Mouse (Mus musculus) layer of hippocampus, adult 8-10 months (tissue): ENCODE measurements around the gene Cux2. TPM values are rescaled to one million over a fixed set of nuclear protein-coding genes. Genes with fewer than 3 reads are reported as not detected.

Experiments used
- DNase-seq, 2 experiments: peaks; one replicate each; pipeline ENCODE4 v3.0.0; 2022; ENCODE audit warnings: low spot score in 2 of 2
- microRNA-seq, 2 experiments: library from miRNA; unstranded; fragments of <30 nt; microRNA quantifications; one replicate each; pipeline ENCODE4 v1.2.0; 2022
- total RNA-seq, 4 experiments: library from RNA; stranded (reverse); gene quantifications; 2 replicates each; pipeline ENCODE4 v1.2.4; 2022

Cux2 gene
- total RNA-seq, 4 experiments from 2014 or later: 41.0 to 48.6 (median 45.2) TPM

DNA sequence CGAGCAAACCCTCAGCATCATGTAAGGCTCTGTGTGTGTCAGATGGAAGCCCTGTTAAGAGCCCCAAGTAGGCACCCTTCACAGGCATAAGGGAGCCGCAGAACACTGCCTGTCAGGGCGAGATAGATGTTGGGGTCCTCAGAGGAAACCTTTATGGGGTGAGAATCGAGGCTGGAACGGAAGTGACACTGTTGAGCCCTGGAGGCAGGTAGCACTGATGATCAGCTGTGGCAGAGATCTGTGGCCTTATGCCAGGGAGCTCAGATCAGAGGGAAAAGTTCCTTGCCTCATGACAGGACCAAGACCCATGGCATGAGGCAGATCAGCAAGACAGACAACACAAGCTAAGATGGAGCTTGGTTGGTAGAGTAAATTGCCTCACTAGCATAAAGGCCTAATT lies 228.8 kb downstream of the Cux2 start:
- no peak for DNase-seq

DNA sequence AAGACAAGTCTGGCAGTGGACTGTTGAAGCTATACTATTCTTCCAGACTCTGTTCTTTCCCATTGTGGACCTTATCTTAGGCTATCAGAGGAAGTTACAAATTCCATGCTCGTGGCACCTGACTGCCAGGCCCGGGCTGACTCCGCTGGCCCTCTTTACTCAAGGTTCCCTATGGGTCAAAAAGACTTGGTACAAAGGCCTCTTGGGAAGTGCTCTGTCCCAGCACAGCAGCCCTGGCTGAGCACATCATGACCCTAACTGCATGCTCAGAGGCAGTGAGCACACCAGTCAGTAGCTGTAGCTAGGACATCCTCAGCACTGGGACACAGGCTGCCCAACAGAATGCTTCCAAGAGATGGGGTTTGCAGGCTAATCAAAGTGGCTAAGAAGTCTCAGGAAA lies 229.2 kb downstream of the Cux2 start:
- no peak for DNase-seq

DNA sequence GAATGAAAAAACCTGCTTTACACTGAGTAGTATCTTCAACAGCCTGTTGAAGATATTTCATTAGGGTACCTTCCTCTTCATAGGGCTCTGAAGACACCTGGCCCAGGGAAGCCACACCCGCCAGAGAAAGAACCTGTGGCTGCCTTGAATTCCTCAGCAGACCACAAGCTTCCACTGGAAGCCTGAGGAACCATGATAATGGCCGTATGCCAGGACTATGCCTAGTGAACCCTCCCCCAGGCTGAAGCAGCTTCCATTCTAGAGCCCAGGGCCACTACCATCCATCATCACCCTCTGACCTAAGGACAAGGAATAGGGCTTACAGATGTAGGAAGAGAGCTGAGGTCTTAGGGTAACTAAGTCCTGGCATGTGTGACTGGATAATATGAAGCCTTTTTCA lies 229.7 kb downstream of the Cux2 start:
- DNase-seq: no peak

DNA sequence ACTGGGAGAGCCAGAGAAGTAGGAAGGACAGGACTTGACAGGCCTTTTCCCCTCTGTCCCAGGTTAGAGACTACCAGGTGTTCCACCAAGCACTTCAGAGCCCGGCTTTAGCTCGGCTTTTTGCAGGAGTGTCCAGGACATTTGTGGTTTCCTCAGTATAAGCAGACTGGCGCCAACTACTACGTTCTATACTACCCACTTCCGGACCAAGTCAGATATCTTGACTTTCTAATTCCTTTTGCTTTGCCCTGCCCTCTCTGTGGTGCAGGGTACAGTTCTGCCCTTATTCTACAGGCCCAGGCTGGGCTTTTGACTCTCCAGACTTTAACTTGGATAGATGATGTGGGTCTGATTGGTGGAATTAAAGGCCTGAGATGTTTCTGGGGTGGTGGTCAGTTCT lies 230.3 kb downstream of the Cux2 start:
- DNase-seq: no peak

DNA sequence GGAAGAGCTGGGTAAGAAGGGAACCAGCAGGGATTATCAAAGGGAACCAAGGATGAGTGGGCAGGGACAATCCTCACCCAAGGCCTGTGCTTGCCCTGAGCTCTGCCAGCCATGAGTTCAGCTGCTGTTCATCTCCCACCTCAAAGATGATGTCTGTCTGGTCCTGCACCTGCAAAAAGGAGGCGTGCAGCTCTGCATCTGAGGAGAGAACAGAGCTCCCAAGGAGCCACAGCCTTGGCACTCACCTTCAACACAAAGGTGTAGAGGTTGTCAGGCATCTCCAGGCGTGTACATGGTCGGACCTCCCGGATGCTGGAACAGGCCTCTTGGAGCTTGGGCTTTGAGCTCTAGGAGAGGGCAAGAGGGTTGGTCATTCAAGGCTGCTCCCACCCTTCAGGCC lies 231.0 kb downstream of the Cux2 start:
- DNase-seq: no peak

DNA sequence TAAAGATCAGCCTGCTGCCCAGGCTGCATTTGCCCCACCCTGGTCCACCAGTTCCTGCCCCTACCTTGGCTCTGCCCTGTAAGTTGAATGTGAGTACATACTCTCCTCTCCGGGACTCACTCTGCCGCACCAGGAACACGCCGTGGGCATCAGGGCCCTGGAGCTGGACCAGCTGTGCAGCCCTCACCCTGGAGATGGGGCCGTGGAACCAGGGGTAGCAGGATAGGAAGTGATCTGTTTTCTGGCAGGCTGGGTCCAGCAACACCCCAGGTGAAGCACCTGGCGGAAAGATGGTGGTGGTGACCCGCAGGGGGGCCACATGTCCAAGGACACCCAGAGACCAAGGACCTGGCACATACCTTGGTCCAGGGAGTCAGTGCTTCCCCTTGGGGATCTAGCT lies 231.5 kb downstream of the Cux2 start:
- DNase-seq: no peak

DNA sequence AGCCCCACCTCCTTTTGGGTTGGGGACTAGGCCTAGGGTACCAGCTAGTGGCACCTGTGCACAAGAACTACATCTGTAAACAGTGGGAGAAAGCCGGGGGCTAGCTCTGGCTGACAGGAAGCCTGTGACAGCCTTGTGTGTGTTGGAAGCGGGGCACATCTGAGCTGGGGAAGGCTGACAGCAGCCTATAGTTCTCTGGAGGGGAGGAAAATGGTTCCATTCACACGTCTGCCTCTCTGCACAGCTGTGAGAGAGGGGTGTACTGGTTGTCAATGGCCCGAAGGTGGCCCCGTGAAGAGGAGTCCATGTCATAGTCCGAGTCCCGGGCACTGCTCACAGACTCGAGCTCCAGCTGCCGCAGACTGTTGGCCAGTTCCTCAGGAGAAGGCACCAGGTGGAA lies 232.4 kb downstream of the Cux2 start:
- no peak for DNase-seq

DNA sequence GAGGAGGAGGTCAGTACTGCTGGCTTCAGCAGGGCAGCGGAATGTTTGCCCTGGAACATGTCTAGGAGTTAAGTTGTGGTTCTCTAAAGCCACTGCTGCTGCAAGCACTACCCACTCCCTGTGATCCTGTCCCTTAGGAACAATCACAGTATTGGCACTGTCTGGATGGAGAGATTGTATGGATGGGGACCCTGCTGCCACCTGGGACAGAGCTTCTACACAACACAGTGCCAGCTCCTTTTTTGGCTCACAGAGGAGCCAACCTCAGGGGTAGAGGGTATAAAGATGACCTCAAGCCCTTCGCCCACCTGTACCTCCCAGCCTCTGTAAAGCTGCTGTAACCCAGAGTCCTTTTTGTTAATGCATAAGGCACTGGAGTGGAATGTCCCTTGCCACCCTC lies 233.3 kb downstream of the Cux2 start:
- DNase-seq: no peak

DNA sequence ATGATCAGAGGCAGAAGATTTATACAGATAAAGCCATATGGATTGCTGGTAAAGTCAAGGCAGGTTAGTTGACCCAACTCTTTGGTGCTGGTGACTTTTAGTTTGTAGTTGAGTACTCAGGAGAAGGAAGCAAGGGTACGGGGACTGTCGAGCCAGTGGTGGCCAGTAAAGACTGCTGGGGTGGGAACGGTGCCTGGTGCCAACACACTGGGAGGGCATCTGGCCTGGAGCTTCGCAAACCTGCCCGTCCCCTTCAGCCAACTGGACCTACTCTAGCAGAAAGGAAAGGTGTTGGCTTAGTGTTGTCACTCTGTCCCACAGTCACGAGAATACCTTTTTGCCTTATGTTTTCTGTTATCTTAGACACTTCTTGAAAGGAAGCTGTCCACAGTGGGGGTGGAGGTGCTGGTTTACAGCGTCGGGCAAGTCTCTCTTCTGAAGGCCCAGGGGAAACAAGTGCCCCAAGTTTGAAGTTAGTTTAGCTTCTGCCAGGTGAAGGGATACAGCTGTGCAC lies 234.0 kb downstream of the Cux2 start:
- no peak for DNase-seq

DNA sequence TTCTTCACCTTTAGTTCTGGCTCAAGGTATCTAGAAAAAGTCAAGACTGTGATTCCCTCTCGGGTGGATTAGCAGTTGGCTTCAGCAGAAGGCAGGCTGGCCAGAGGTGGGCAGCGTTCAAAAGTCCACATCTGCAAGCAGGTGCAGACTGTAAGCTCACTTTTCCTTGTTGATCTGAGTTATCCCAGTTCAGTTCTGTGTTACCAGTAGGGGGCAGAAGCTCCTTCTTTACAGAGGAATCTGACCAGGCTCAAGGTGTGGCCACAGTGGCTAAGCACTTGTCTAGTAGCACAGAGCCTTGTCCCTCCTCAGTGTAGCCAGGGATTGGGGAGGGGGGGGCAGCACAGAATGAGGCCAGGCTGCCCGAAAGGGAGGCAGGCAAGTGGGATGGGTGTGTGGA lies 234.8 kb downstream of the Cux2 start:
- DNase-seq: no peak

DNA sequence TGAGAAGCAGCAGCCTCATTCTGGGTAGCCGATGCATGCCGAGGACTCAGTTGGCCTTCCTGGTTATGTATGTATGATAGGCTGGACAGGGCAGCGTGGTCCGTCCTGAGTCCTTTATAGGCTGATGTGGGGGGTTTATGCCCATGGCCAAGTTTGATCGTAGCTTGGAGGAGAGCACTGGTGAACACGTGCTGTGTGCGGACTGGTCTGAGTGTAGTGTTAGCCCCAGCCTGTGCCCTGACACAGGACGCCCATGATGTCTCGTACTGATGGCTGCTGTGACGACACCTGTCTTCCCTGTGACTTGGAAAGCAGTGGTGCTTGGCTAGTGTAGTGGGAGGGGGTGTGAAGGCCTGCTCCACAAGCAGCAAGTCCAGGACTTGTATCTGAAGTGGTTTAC lies 236.2 kb downstream of the Cux2 start:
- DNase-seq: no peak

DNA sequence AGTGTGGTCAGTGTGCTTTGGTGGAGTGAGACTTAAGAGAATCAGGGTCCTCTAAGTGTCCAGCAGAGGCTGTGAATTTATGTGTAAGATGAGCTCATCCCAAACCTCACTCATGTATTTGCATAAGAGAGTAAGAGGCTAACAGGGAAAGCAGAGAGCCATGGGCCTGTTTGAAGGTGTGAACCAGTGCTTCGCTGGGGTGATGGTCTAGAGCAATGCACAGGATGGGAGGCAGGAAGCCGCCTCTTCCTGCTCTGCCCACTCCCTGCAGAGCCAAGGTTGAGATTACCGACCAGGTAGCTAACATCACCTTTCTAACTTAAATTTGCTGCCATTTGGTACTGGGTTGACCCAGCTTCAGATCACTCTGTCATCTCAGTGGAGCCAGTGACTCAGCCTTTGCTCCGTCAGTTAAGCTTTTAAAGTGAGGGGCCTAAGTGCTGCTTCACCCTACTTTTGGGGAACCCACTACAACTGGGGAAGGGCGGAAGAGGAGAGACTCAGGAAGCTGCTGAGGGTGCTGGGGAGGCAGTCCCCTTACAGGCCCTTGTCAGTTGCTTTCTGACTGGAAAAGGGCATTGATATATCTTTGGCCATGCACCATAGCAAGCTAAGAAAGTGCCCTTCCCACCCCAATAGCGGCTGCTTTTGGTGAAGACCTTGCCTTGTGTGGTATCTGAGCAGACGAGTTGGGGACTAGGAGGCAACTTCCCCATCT lies 237.2 kb downstream of the Cux2 start:
- no peak for DNase-seq

DNA sequence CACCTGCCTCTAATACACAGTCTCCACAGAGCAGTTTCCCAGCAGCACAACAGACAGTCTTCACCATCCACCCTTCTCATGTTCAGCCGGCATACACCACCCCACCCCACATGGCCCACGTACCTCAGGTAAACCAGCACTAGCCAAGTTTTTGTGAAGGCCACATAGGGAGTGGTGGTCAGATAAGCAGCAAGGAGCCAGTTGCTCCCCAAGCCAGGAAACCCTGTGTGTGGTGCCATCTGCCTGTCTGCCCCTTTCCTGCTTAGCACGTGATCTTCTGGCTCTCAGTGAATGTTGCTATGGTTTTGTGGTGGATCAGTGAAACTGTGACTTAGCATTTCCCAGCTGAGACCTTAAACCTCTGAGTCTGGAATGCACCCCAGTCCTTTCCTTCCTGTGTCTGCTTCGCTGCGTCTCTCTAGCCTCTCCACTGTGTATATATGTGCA lies 238.4 kb downstream of the Cux2 start:
- no peak for DNase-seq

DNA sequence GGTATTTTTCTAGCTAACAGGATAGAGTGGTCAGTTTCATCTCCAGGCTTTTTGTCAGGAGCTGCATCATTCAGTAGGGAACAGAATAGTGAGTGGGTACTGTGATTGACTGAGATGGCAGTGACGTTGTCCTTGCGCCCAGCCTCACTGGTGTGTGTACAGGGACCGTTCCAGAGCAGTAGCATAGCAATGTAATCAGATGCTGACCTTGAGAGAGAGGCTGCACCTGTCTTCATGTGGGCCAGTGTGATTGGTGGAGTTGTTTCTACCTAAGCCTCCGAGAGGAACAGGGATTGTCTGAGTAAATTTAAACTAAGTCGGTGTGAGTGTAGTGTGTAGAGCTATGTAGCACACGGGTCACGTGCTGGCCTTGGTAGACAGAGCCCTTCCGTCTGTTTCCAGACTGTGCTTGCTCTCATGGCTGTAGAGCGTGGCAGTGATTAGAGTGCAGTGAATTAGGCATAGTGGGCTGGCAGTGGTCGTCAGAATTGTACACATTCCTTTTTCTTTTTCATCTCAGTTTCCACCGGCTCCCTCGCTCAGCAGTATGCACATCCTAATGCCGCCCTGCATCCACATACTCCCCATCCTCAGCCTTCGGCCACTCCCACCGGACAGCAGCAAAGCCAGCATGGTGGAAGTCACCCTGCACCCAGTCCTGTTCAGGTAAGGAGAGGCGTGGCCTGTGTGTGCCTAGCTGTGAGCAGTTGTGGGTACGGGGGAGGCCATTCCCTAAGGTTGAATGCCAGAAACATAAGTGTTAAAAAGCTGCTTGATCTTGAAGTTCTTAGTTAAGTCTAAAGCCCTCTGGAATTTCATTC lies 239.4 kb downstream of the Cux2 start:
- DNase-seq: no peak

DNA sequence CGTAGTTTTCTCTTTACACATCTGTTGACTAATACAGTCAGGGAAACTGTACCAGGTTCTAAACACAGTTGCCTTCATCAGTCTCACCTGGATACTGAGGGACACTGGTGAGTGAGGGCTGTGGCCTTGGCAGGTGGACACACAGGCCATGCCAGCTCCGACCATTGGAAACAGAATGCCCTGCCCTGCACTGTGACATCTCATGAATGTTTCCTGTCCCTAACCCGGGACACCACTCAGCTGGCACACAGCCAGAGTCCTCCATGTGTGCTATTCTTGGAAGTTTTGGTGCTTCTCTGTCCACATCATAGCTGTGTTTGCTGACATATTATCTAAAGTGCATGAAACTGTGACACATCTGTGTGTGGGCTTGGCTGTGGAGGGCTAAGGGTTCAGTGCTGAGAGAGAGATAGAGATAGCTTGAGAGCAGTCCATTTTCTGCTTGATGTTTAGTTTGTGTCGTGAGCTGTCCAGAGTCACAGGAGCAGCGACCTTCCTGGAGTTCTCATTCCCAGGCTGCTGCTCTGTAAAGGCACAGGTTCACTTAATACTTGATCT lies 240.2 kb downstream of the Cux2 start:
- DNase-seq: no peak

DNA sequence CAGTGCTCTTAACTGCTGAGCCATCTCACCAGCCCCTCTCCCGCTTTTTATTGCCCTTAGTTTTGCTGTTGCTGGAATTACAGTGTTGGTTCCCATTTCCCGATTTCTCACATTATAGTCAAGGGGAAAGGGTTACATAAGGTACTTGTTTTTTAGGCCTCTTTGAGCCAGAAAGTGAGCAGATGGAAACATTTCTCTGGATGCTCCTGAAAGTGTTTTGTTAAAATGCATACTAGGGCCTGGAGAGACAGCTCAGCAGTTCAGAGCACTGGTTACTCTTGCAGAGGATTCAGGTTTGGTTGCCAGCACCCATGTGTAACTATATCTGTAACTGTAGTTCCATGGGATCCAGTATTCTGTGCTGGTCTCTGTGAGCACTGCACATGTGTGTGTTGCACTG lies 241.7 kb downstream of the Cux2 start:
- no peak for DNase-seq

DNA sequence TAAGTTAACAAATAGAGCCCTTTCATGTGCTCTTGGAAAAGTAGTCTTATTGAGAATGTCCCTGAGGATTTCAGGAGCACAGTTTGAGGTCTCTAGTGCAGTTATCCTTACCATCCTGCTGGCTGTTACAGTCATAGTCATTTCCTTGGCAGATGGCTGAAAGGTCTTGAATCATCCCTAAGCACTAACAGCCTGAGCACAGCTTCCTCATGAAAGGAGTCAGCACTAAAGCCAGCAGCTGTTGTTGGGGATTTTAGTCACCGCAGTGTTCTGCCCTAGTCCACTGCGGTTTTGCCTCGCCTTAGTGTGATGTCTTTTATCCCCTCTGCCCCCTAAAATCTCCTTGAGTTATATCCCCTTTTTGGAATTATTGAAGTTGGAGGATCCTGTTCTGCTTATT lies 242.7 kb downstream of the Cux2 start:
- DNase-seq: no peak

Small RNA genes within 50 kb of the gene (microRNA-seq; reads per million reads assigned to microRNA genes)
- 10.5 to 19.5 reads per million in 2 experiments for gene Mir7031

Other genes with a start within 250 kb of the Cux2 start
- gene Sh2b3, start 212.5 kb downstream of the Cux2 start, total RNA-seq: 10 to 100 TPM; 19.6 to 21.6 (median 20.4) TPM
- gene Pheta1, start 201.1 kb downstream of the Cux2 start, total RNA-seq: 1 to 10 TPM; 8.7 to 9.8 (median 9.0) TPM
- gene Myl2, start 50.8 kb upstream of the Cux2 start, total RNA-seq: 1 to 10 TPM in 3 of 4 experiments, under 1 TPM in 1; 0.80 to 4.7 (median 2.9) TPM
- gene Ccdc63, start 90.7 kb upstream of the Cux2 start, total RNA-seq: 1 to 10 TPM in 1 of 4 experiments, under 1 TPM in 3; 0.29 to 1.7 (median 0.48) TPM
- 100 to 1,000 TPM; 165 to 238 (median 203) TPM for gene Ppp1cc, start 108.2 kb upstream of the Cux2 start, total RNA-seq
- 10 to 100 TPM in 2 of 4 experiments, 1 to 10 TPM in 2; 2.1 to 22.9 (median 8.2) TPM for gene Hvcn1, start 156.7 kb upstream of the Cux2 start, total RNA-seq
- gene Tctn1, start 214.4 kb upstream of the Cux2 start, total RNA-seq: 10 to 100 TPM; 14.7 to 17.7 (median 16.1) TPM
- 10 to 100 TPM; 41.0 to 48.0 (median 43.7) TPM for gene Pptc7, start 234.3 kb upstream of the Cux2 start, total RNA-seq